Mouse (Mus musculus) kidney, postnatal 0 days (tissue): ENCODE data around the gene Sfxn1. TPM values are rescaled to one million over a fixed set of nuclear protein-coding genes. Genes with fewer than 3 reads are reported as not detected.

Source experiments
- ATAC-seq: fragments of 200-750 bp; cut with Nextera tagmentation; replicated peaks from 2 replicates; pipeline ENCODE4 v1.8.0; 2017; ENCODE audit warnings: low read depth, moderate number of reproducible peaks, moderate TSS enrichment, moderate library complexity; ENCODE audit not compliant: low FRiP score
- DNase-seq: peaks from one replicate; pipeline ENCODE4 v3.0.0-alpha.2; 2016; ENCODE audit warnings: low spot score
- H3K27ac ChIP-seq: fragments of 300-500 bp; sonication (generic); 2 replicates; pipeline ENCODE4 v1.5.1; 2014; ENCODE audit warnings: mild to moderate bottlenecking
- H3K27me3 ChIP-seq: fragments of 300-500 bp; sonication (generic); 2 replicates; pipeline ENCODE4 v1.6.1; 2014; ENCODE audit warnings: low read length, mixed read lengths; ENCODE audit not compliant: insufficient read depth
- H3K36me3 ChIP-seq: fragments of 300-500 bp; sonication (generic); 2 replicates; pipeline ENCODE4 v1.6.1; 2014; ENCODE audit warnings: low read length, mixed read lengths; ENCODE audit not compliant: insufficient read depth
- H3K4me1 ChIP-seq: fragments of 300-500 bp; sonication (generic); replicated peaks from 2 replicates; pipeline ENCODE4 v1.6.1; 2014; ENCODE audit warnings: antibody characterized with exemption, low read length, mixed read lengths; ENCODE audit not compliant: insufficient read depth
- H3K4me2 ChIP-seq: fragments of 300-500 bp; sonication (generic); 2 replicates; pipeline ENCODE4 v1.6.1; 2014; ENCODE audit warnings: mild to moderate bottlenecking, low read length, moderate library complexity, mixed read lengths
- H3K4me3 ChIP-seq: fragments of 300-500 bp; sonication (generic); replicated peaks from 2 replicates; pipeline ENCODE4 v1.5.1; 2014; ENCODE audit warnings: low read depth, low read length
- H3K9ac ChIP-seq: fragments of 300-500 bp; sonication (generic); 2 replicates; pipeline ENCODE4 v1.6.1; 2014; ENCODE audit warnings: low read depth, low read length
- H3K9me3 ChIP-seq: fragments of 300-500 bp; sonication (generic); replicated peaks from 2 replicates; pipeline ENCODE4 v1.6.1; 2016; ENCODE audit warnings: low read length, inconsistent platforms, mixed read lengths
- CTCF ChIP-seq: IDR thresholded peaks from 2 replicates; pipeline ENCODE4 v1.5.1; 2016; ENCODE audit warnings: antibody characterized with exemption, low read depth, mild to moderate bottlenecking, moderate library complexity
- WGBS: fragments of 180-500 bp; shearing (Covaris S2); extraction: QIAGEN DNeasy Blood & Tissue Kit; methylation state at CpG from one replicate; pipeline ENCODE4 v1.1.7; 2014; 5-methylcytosine and 5-hydroxymethylcytosine counted together
- polyA plus RNA-seq: library from polyadenylated mRNA; unstranded; fragments of >200 nt; fragmentation: Nextera tagmentation; extraction: Ambion mirVana; gene quantifications from 2 replicates; pipeline ENCODE4 v1.2.1, GENCODE M21; 2015

Gene Sfxn1
- polyA plus RNA-seq, 1 experiment from 2014 or later, result 106 TPM

DNA sequence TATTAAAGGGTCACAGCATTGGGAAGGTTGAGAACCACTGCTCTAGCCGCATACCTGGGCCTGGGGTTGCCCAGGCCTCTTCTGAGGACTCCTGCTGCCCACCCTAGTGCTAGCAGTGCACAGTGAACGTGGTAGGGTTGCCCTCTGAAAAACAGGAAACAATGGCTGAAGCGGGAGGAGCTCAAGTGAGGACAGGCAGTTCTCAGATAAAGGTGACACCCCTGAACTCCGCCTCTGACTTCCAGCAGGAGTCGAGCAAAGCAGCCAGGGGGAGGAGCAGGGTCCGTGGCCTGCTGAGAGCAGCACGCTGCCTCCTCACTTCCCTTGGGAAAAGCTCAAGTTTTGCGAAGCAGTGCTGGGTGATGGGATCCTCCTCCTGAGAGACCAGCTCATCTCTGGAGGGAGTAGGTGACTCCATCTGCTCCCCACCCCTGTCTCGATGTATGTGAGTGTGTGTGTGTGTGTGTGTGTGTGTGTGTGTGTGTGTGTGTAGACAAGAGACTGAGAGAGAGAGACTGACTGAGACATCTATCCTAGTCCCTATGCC lies 82.1 kb downstream of the Sfxn1 start:
- Histone ChIP-seq H3K27ac (no peak overlapping the region), H3K9ac (no peak overlapping the region), H3K27me3 (no peaks in the 10 kb centered on the region), H3K36me3 (no peaks in the 10 kb centered on the region), H3K9me3 (no peaks in the 10 kb centered on the region), H3K4me2 (no peak overlapping the region), H3K4me1 (no peaks in the 10 kb centered on the region), H3K4me3 (no peak overlapping the region)
- no peak for TF ChIP-seq CTCF
- DNase-seq (no peak), ATAC-seq (no peak)
- WGBS, result 25% methylated on average over 9 of the region's 9 CpGs

DNA sequence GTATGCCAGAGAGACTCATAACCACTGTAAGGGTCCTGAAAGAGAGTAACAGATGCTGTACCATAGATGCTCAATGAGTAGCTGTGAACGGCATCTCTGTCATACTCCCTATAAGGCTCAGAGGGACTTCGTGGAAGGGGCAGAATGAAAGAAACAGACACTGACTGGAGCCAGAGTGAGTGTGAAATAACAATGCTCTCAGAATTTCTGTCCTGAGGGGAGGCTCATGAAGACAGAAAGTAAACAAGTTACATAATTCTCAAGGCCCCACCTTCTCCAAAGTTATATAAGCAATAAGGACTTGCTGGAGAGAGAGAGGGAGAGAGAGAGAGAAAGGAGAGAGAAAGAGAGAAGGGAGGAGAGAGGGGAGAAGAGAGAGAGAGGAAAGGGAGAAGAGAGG lies 84.2 kb downstream of the Sfxn1 start:
- 79% methylated on average over 2 of the region's 2 CpGs for WGBS
- Histone ChIP-seq H3K9ac (no peak overlapping the region), H3K36me3 (no peaks in the 10 kb centered on the region), H3K4me3 (no peak overlapping the region), H3K9me3 (no peaks in the 10 kb centered on the region), H3K27me3 (no peaks in the 10 kb centered on the region), H3K4me2 (no peak overlapping the region), H3K27ac (no peak overlapping the region), H3K4me1 (no peaks in the 10 kb centered on the region)
- ATAC-seq (no peak), DNase-seq (no peak)
- TF ChIP-seq CTCF, result no peak

Other genes starting within 250 kb of the Sfxn1 start
- gene Drd1, start 16.2 kb upstream of the Sfxn1 start, polyA plus RNA-seq, result 0.14 and 0.33 TPM in 2 replicates
- gene Hrh2, start 120.3 kb downstream of the Sfxn1 start, polyA plus RNA-seq, result 0.05 TPM in 1 of 2 replicates, not detected in the other